Mouse (Mus musculus): ENCODE data around the gene Fgg. TPM values are rescaled to one million over a fixed set of nuclear protein-coding genes. Genes with fewer than 3 reads are reported as not detected.

The Fgg gene
- polyA plus RNA-seq, 2 experiments = 249 to 442 TPM

- no peaks in the 10 kb centered on the region for H3K4me1 ChIP-seq (replicated peaks; ENCODE audit: control insufficient read depth in 2 of 2, insufficient read depth in 2 of 2, low read length in 1 of 2)
- H3K9ac ChIP-seq (replicated peaks) = no peak overlapping the region
- H3K4me3 ChIP-seq (ENCODE audit: insufficient read depth in 1 of 2, low read depth in 2 of 2, low read length in 2 of 2) = no peak overlapping the region
- no peak overlapping the region for H3K4me2 ChIP-seq (ENCODE audit: low read depth)
- 60% methylated on average over 12 of the region's 12 CpGs for whole genome bisulfite sequencing (ENCODE audit: insufficient replicate concordance)
- TF ChIP-seq EP300 (IDR thresholded peaks at IDR 0.05; ENCODE audit: low read depth) (no peak), CTCF (IDR thresholded peaks at IDR 0.05; ENCODE audit: low read depth) (no peak)
- H3K9me3 ChIP-seq (ENCODE audit: control insufficient read depth, low read length) = no peaks in the 10 kb centered on the region
- no peak overlapping the region for H3K27ac ChIP-seq
- ATAC-seq (ENCODE audit: insufficient read depth) (no peak), DNase-seq (ENCODE audit: low read depth in 3 of 3, low spot score in 3 of 3) (no peak)
- H3K27me3 ChIP-seq (ENCODE audit: control insufficient read depth, insufficient read depth, low read length) = no peaks in the 10 kb centered on the region
- no peaks in the 10 kb centered on the region for H3K36me3 ChIP-seq (replicated peaks; ENCODE audit: control insufficient read depth, insufficient read depth, low read depth)
Observed at GRCm38 (mm10) chr3:82991963-82992362, 15.6 kb upstream of the Fgg start.

DNA sequence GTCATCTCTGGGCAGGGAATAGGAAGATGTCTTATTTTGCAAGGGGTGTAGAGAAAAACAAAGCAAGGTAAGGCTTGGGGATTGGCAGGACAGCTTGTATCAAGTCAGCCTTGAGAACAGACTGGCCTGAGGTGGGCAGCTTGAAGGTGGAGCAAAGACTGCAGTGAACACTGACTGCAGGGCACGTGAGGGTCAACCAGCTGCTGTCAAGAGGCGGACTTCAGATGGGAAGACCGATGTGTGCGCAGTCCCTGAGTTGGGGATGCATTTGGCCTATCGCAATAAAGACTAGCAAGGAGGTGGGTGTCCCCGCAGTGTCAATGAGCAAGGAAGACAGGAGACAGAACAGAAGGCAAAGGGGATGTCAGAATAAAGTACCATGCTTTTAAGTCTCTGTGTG lies 14.6 kb upstream of the Fgg start:
- no peak for TF ChIP-seq EP300 (IDR thresholded peaks at IDR 0.05; ENCODE audit: low read depth)
- TF ChIP-seq CTCF (IDR thresholded peaks at IDR 0.05; ENCODE audit: low read depth) = no peak
- no peaks in the 10 kb centered on the region for H3K27me3 ChIP-seq (ENCODE audit: control insufficient read depth, insufficient read depth, low read length)
- H3K9me3 ChIP-seq (ENCODE audit: control insufficient read depth, low read length) = no peaks in the 10 kb centered on the region
- H3K4me2 ChIP-seq (ENCODE audit: low read depth) = no peak overlapping the region
- DNase-seq (ENCODE audit: low read depth in 3 of 3, low spot score in 3 of 3) = no peak
- H3K9ac ChIP-seq (replicated peaks) = no peak overlapping the region
- no peaks in the 10 kb centered on the region for H3K4me1 ChIP-seq (replicated peaks; ENCODE audit: control insufficient read depth in 2 of 2, insufficient read depth in 2 of 2, low read length in 1 of 2)
- no peaks in the 10 kb centered on the region for H3K36me3 ChIP-seq (replicated peaks; ENCODE audit: control insufficient read depth, insufficient read depth, low read depth)
- no peak overlapping the region for H3K4me3 ChIP-seq (ENCODE audit: insufficient read depth in 1 of 2, low read depth in 2 of 2, low read length in 2 of 2)
- no peak for ATAC-seq (ENCODE audit: insufficient read depth)
- 75% methylated on average over 6 of the region's 6 CpGs for WGBS (ENCODE audit: insufficient replicate concordance)
- no peak overlapping the region for H3K27ac ChIP-seq

DNA sequence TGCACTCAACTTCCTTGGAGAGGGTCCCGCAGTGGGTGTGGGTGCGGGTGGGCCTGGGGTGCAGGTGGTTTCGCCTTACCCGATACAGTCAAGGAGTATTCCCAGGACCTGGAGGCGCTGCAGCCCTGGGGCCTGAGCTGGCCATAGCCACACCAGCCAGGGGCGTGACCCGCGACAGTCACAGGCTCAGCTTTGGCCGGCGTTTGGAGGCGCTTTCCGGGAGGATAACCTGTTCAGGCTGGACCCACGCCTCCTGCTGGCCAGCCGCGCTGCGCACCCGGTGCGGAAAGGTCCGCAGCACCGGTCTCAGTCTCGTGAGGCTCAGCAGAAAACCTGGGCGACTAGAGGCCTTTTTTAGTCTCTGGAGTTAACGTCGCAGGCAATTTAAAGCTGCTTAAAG lies 12.2 kb upstream of the Fgg start:
- 3% methylated on average over 24 of the region's 24 CpGs for WGBS (ENCODE audit: insufficient replicate concordance)
- Histone ChIP-seq H3K9ac (replicated peaks) (no peak overlapping the region), H3K9me3 (ENCODE audit: control insufficient read depth, low read length) (no peaks in the 10 kb centered on the region), H3K4me2 (ENCODE audit: low read depth) (peak overlapping the region; percentile 11; the same call in 1 of the 2 replicates), H3K4me3 (ENCODE audit: insufficient read depth in 1 of 2, low read depth in 2 of 2, low read length in 2 of 2) (no peak overlapping the region), H3K27me3 (ENCODE audit: control insufficient read depth, insufficient read depth, low read length) (no peaks in the 10 kb centered on the region), H3K4me1 (replicated peaks; ENCODE audit: control insufficient read depth in 2 of 2, insufficient read depth in 2 of 2, low read length in 1 of 2) (no peaks in the 10 kb centered on the region), H3K27ac (no peak overlapping the region), H3K36me3 (replicated peaks; ENCODE audit: control insufficient read depth, insufficient read depth, low read depth) (no peaks in the 10 kb centered on the region)
- DNase-seq (ENCODE audit: low read depth in 3 of 3, low spot score in 3 of 3) = no peak
- peak; percentile 72 for TF ChIP-seq CTCF (IDR thresholded peaks at IDR 0.05; ENCODE audit: low read depth)
- TF ChIP-seq EP300 (IDR thresholded peaks at IDR 0.05; ENCODE audit: low read depth) = no peak
- ATAC-seq (ENCODE audit: insufficient read depth) = peak; percentile 31; the same call in 1 of the 2 replicates

GRCm38 (mm10) chr3:82996656-82997055 lies 10.9 kb upstream of the Fgg start:
- TF ChIP-seq CTCF (IDR thresholded peaks at IDR 0.05; ENCODE audit: low read depth) (no peak), EP300 (IDR thresholded peaks at IDR 0.05; ENCODE audit: low read depth) (no peak)
- no peak overlapping the region for H3K4me2 ChIP-seq (ENCODE audit: low read depth)
- H3K27me3 ChIP-seq (ENCODE audit: control insufficient read depth, insufficient read depth, low read length) = no peaks in the 10 kb centered on the region
- H3K4me1 ChIP-seq (replicated peaks; ENCODE audit: control insufficient read depth in 2 of 2, insufficient read depth in 2 of 2, low read length in 1 of 2) = no peaks in the 10 kb centered on the region
- no peak for DNase-seq (ENCODE audit: low read depth in 3 of 3, low spot score in 3 of 3)
- H3K36me3 ChIP-seq (replicated peaks; ENCODE audit: control insufficient read depth, insufficient read depth, low read depth) = no peaks in the 10 kb centered on the region
- H3K4me3 ChIP-seq (ENCODE audit: insufficient read depth in 1 of 2, low read depth in 2 of 2, low read length in 2 of 2) = no peak overlapping the region
- no peak overlapping the region for H3K27ac ChIP-seq
- 63% methylated on average over 3 of the region's 3 CpGs for WGBS (ENCODE audit: insufficient replicate concordance)
- H3K9me3 ChIP-seq (ENCODE audit: control insufficient read depth, low read length) = no peaks in the 10 kb centered on the region
- no peak overlapping the region for H3K9ac ChIP-seq (replicated peaks)
- ATAC-seq (ENCODE audit: insufficient read depth) = no peak

DNA sequence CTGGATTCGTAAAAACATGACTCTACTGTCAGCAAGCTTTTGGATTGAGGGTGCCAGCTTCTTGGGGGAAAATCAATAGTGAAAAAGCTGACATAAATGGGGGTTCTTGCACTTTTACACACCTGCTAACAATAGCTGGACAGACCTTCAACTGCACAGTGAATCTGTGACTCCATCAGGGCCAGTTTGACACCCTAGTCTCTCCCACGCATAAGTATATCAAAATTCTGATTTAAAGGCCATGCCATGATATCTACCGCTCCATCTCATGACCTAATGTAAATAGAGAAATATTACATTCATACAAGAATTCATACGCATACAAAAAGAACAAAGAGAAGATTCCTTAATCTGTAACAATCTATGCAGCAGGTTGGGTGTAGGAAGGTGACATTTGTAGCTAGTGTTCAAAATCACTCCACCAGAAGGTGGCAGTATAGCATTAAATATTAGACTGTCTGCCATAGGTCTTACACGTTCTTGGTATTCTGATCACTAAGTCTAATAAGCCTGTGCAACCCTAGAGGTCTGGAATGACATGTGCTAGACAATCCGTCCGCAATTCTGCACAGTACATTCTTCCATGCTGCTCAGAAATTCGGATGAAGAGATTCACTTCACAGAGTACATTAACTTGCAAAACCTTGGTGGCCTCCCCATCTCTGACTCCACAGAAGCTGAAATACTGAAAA lies 8.6 kb upstream of the Fgg start:
- 19% methylated on average over 8 of the region's 8 CpGs for WGBS (ENCODE audit: insufficient replicate concordance)
- DNase-seq (ENCODE audit: low read depth in 3 of 3, low spot score in 3 of 3) = no peak
- Histone ChIP-seq H3K4me1 (replicated peaks; ENCODE audit: control insufficient read depth in 2 of 2, insufficient read depth in 2 of 2, low read length in 1 of 2) (no peaks in the 10 kb centered on the region; a peak in 1 of 4 replicates), H3K27ac (no peak overlapping the region), H3K9ac (replicated peaks) (no peak overlapping the region), H3K9me3 (ENCODE audit: control insufficient read depth, low read length) (no peaks in the 10 kb centered on the region), H3K27me3 (ENCODE audit: control insufficient read depth, insufficient read depth, low read length) (no peaks in the 10 kb centered on the region), H3K36me3 (replicated peaks; ENCODE audit: control insufficient read depth, insufficient read depth, low read depth) (no peaks in the 10 kb centered on the region), H3K4me3 (ENCODE audit: insufficient read depth in 1 of 2, low read depth in 2 of 2, low read length in 2 of 2) (no peak overlapping the region), H3K4me2 (ENCODE audit: low read depth) (no peak overlapping the region)
- ATAC-seq (ENCODE audit: insufficient read depth) = no peak
- no peak for TF ChIP-seq EP300 (IDR thresholded peaks at IDR 0.05; ENCODE audit: low read depth)
- peak; percentile 55; the same call in 1 of the 2 replicates for TF ChIP-seq CTCF (IDR thresholded peaks at IDR 0.05; ENCODE audit: low read depth)

All from liver, embryonic 14.5 days (tissue).